Mouse (Mus musculus): ENCODE results near the gene Srr.

The Srr gene

GRCm38 (mm10) chr11:74869603-74870002 lies 56.1 kb downstream of the Srr start:
- in situ Hi-C loops (cut with MboI; ENCODE audit: low pct_unique_long_range_greater_than_20kb in 1 of 2, low sequenced_read_pairs in 2 of 2, unreplicated experiment in 1 of 2), result no loop called here

GRCm38 (mm10) chr11:74868046-74868760 lies 57.5 kb downstream of the Srr start:
- in situ Hi-C loops (cut with MboI; ENCODE audit: low pct_unique_long_range_greater_than_20kb in 1 of 2, low sequenced_read_pairs in 2 of 2, unreplicated experiment in 1 of 2), result no loop called here

- in situ Hi-C loops (cut with MboI; ENCODE audit: low pct_unique_long_range_greater_than_20kb in 1 of 2, low sequenced_read_pairs in 2 of 2, unreplicated experiment in 1 of 2), result no loop called here
Observed at GRCm38 (mm10) chr11:74867181-74867580, 58.6 kb downstream of the Srr start.

DNA sequence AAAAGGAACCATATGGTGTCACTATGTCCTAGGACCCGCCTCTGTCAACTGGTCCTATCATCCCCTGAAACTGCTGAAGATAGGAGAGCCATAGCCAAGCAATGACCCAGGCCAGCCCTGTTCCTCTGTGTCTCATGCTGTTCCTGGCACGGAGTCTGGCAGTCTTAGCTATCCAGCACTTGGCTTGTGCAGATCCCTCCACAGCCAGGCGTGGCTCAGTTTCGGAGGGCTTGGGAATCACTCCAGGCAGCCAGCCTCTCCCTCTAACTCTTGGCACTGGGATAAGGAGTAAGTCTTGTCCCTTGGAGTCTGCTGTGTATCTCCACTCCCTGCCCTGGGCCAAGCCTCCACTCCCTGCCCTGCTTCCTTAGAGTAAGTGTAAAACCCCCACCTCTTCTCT lies 59.1 kb downstream of the Srr start:
- in situ Hi-C loops (cut with MboI; ENCODE audit: low pct_unique_long_range_greater_than_20kb in 1 of 2, low sequenced_read_pairs in 2 of 2, unreplicated experiment in 1 of 2), result no loop called here

- in situ Hi-C loops (cut with MboI; ENCODE audit: low pct_unique_long_range_greater_than_20kb in 1 of 2, low sequenced_read_pairs in 2 of 2, unreplicated experiment in 1 of 2), result no loop called here
Observed at GRCm38 (mm10) chr11:74865252-74865651, 60.5 kb downstream of the Srr start.

GRCm38 (mm10) chr11:74864421-74864820 lies 61.3 kb downstream of the Srr start:
- in situ Hi-C loops (cut with MboI; ENCODE audit: low pct_unique_long_range_greater_than_20kb in 1 of 2, low sequenced_read_pairs in 2 of 2, unreplicated experiment in 1 of 2), result no loop called here

GRCm38 (mm10) chr11:74863471-74863870 lies 62.3 kb downstream of the Srr start:
- in situ Hi-C loops (cut with MboI; ENCODE audit: low pct_unique_long_range_greater_than_20kb in 1 of 2, low sequenced_read_pairs in 2 of 2, unreplicated experiment in 1 of 2), result no loop called here

DNA sequence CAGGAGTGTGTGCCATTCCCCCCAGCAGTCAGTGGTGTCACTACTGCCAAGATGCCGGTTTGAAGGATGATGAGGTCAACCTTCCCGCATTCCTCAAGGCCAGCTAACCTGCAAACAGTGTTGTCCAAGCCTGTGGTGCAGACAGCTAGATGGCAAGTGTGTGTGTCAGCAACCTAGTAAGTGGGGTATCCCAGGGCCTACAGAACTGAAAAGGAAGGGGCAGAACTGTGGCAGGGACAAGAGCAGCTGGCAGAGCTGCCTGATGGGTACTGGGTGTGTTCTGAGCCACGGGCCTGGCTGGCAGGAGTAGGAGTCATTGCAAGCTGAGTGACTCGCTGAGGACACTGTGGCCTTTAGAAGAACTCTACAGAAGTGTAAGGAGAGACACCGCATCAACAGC lies 63.6 kb downstream of the Srr start:
- in situ Hi-C loops (cut with MboI; ENCODE audit: low pct_unique_long_range_greater_than_20kb in 1 of 2, low sequenced_read_pairs in 2 of 2, unreplicated experiment in 1 of 2), result no loop called here

DNA sequence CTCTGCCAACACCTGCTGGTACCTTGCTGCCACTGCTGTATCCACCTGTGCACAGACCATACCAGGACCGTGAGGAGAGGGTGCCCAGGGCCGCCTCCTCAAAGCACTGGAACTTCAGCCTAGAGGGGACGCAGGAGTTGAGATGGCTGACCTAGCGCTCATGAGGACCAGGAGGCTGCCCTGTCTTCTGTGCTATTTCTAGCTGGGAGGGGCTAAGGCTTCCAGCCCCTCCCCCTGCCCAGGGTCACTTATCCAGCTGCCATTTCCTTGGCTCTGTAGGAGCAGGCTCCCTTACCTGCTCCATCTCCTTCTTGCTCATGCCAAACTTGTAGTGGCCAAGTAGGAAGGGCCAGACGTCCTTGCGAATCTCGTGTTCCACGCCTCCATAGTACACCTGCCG lies 68.0 kb downstream of the Srr start:
- in situ Hi-C loops (cut with MboI; ENCODE audit: low pct_unique_long_range_greater_than_20kb in 1 of 2, low sequenced_read_pairs in 2 of 2, unreplicated experiment in 1 of 2), result no loop called here

Measured in mouse embryonic stem cell (cell line).